Mouse (Mus musculus) liver, embryonic 14.5 days (tissue): ENCODE measurements around the gene Adh6b. TPM values are rescaled to one million over a fixed set of nuclear protein-coding genes. Genes with fewer than 3 reads are reported as not detected.

Source experiments
- ATAC-seq: fragments of 200-750 bp; cut with Nextera tagmentation; 2 replicates; pipeline ENCODE4 v1.8.0; 2017; ENCODE audit warnings: moderate number of reproducible peaks, mild to moderate bottlenecking, moderate library complexity; ENCODE audit not compliant: insufficient read depth
- DNase-seq, 3 experiments: peaks; one replicate each; pipeline ENCODE4 v3.0.0-alpha.2; 2012 to 2013; ENCODE audit warnings: low read depth in 3 of 3, low spot score in 3 of 3
- H3K27ac ChIP-seq: fragments of 300-500 bp; sonication (generic); 2 replicates; pipeline ENCODE4 v1.5.1; 2014; ENCODE audit warnings: moderate library complexity, mild to moderate bottlenecking, control low read depth, inconsistent platforms
- H3K27me3 ChIP-seq: fragments of 300-500 bp; sonication (generic); 2 replicates; pipeline ENCODE4 v1.6.1; 2014; ENCODE audit warnings: mild to moderate bottlenecking, low read length, moderate library complexity; ENCODE audit not compliant: control insufficient read depth, insufficient read depth
- H3K36me3 ChIP-seq: fragments of 300-500 bp; sonication (generic); replicated peaks from 2 replicates; pipeline ENCODE4 v1.6.1; 2014; ENCODE audit warnings: low read depth; ENCODE audit not compliant: control insufficient read depth, insufficient read depth
- H3K4me1 ChIP-seq, 2 experiments: fragments of 200-500 bp in 1 of 2; fragments of 300-500 bp in 1 of 2; sonication (generic) in 1 of 2; replicated peaks; 2 replicates each; pipeline ENCODE4 v1.6.1; 2012 to 2014; ENCODE audit warnings: antibody characterized with exemption in 1 of 2, inconsistent platforms in 1 of 2, low read length in 1 of 2; ENCODE audit not compliant: control insufficient read depth in 2 of 2, insufficient read depth in 2 of 2
- H3K4me2 ChIP-seq: fragments of 300-500 bp; sonication (generic); 2 replicates; pipeline ENCODE4 v1.6.1; 2014; ENCODE audit warnings: low read depth, mild to moderate bottlenecking, control low read depth, moderate library complexity
- H3K4me3 ChIP-seq, 2 experiments: fragments of 200-500 bp in 1 of 2; fragments of 300-500 bp in 1 of 2; sonication (generic) in 1 of 2; 2 replicates each; pipeline ENCODE4 v1.5.1; 2012 to 2014; ENCODE audit warnings: low read depth in 2 of 2, low read length in 2 of 2, mild to moderate bottlenecking in 2 of 2, control low read depth in 1 of 2, inconsistent platforms in 1 of 2, moderate library complexity in 1 of 2; ENCODE audit not compliant: insufficient read depth in 1 of 2
- H3K9ac ChIP-seq: fragments of 300-500 bp; sonication (generic); replicated peaks from 2 replicates; pipeline ENCODE4 v1.6.1; 2014; ENCODE audit warnings: mild to moderate bottlenecking, control low read depth, moderate library complexity
- H3K9me3 ChIP-seq: fragments of 300-500 bp; sonication (generic); 2 replicates; pipeline ENCODE4 v1.6.1; 2016; ENCODE audit warnings: low read length, mixed read lengths; ENCODE audit not compliant: control insufficient read depth
- CTCF ChIP-seq: IDR thresholded peaks from 2 replicates; pipeline ENCODE4 v1.5.1; 2016; ENCODE audit warnings: antibody characterized with exemption, low read depth, control low read depth
- EP300 ChIP-seq: IDR thresholded peaks from 2 replicates; pipeline ENCODE4 v1.6.1; 2016; ENCODE audit warnings: antibody characterized with exemption, low read depth
- WGBS: fragments of 180-500 bp; shearing (Covaris S2); extraction: QIAGEN DNeasy Blood & Tissue Kit; methylation state at CpG from one replicate; pipeline ENCODE4 v1.1.7; 2014; ENCODE audit not compliant: insufficient replicate concordance; 5-methylcytosine and 5-hydroxymethylcytosine counted together
- polyA plus RNA-seq, 2 experiments: library from polyadenylated mRNA; depleted of rRNA in 1 of 2; stranded (reverse) in 1 of 2; unstranded in 1 of 2; fragments of >200 nt; fragmentation: Nextera tagmentation in 1 of 2; extraction: Ambion mirVana in 1 of 2; gene quantifications; 2 replicates each; pipeline versions ENCODE4 v1.2.1 to v1.2.3; 2012 to 2014

Adh6b gene
- polyA plus RNA-seq, 2 experiments, result 0.12 to 0.53 TPM

DNA sequence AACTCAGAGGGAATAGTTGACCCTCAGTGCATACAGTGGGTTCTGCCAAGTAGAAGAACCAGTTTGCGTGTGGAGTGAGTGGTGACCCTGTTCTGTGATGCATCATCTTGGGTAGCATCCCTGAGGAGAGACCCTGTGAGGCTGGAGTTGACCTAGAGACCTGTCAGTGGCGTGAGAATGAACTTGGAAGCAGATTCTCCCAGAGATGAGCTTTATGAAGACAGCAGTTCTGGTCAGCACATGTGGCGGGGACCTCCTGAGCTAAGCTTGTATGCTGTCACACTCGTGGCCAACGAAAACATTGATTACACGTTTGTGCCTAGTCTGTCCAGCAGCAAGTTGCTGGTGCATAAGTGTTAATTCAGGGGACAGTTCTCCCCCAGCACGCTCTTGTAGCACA, 64.3 kb downstream of the Adh6b start:
- Histone ChIP-seq H3K4me1 (no peaks in the 10 kb centered on the region), H3K4me2 (no peak overlapping the region), H3K36me3 (no peaks in the 10 kb centered on the region), H3K9me3 (no peaks in the 10 kb centered on the region), H3K27ac (no peak overlapping the region), H3K4me3 (no peak overlapping the region), H3K9ac (no peak overlapping the region), H3K27me3 (no peaks in the 10 kb centered on the region)
- TF ChIP-seq EP300, result no peak
- TF ChIP-seq CTCF, result no peak
- 58% methylated on average over 7 of the region's 7 CpGs for WGBS
- ATAC-seq (no peak), DNase-seq (no peak)

DNA sequence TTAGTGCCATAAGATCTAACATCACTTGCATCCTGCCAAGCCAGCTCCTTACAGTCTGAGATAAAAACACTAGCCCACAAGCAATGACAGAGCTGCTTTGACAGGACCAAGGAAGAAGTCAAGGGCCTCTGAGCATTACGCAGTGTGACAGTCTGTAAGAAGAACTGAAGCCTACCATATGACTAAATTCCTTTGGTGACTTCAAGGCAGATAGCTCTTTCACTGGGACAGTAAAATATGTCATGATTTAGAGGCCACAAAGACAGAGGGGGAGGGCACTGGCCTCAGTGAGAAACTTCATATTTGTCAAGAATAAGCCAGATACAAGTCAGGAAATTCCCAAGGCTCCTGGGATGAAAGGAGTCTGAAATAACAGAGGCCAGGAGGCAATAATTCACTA, 66.3 kb downstream of the Adh6b start:
- WGBS, result 71% methylated on average over 1 of the region's 1 CpGs
- ATAC-seq (no peak), DNase-seq (no peak)

More for the DNA sequence above, 66.3 kb downstream of the Adh6b start:
- H3K9me3 ChIP-seq, result no peaks in the 10 kb centered on the region
- no peak overlapping the region for H3K27ac ChIP-seq
- H3K36me3 ChIP-seq, result no peaks in the 10 kb centered on the region
- H3K4me2 ChIP-seq, result no peak overlapping the region
- H3K4me1 ChIP-seq, result no peaks in the 10 kb centered on the region
- no peak overlapping the region for H3K4me3 ChIP-seq
- H3K27me3 ChIP-seq, result no peaks in the 10 kb centered on the region
- TF ChIP-seq CTCF (no peak), EP300 (no peak)
- no peak overlapping the region for H3K9ac ChIP-seq

Other genes with a start within 250 kb of the Adh6b start
- gene Trmt10a, start 198.3 kb upstream of the Adh6b start, polyA plus RNA-seq (2012; rRNA removed), result 2.0 and 3.3 TPM in 2 replicates
- gene Trmt10a, start 198.3 kb upstream of the Adh6b start, polyA plus RNA-seq (2014; fragmentation: Nextera tagmentation; extraction: Ambion mirVana), result 5.2 and 5.6 TPM in 2 replicates
- gene Mttp, start 196.8 kb upstream of the Adh6b start, polyA plus RNA-seq (2012; rRNA removed), result 11.2 and 16.0 TPM in 2 replicates
- gene Mttp, start 196.8 kb upstream of the Adh6b start, polyA plus RNA-seq (2014; fragmentation: Nextera tagmentation; extraction: Ambion mirVana), result 30.7 and 34.8 TPM in 2 replicates
- gene 4930579F01Rik, start 147.9 kb upstream of the Adh6b start, polyA plus RNA-seq (2012; rRNA removed), result not detected in 2 replicates
- gene 4930579F01Rik, start 147.9 kb upstream of the Adh6b start, polyA plus RNA-seq (2014; fragmentation: Nextera tagmentation; extraction: Ambion mirVana), result not detected in 2 replicates
- 0.04 and 0.07 TPM in 2 replicates for gene Adh7, start 124.0 kb upstream of the Adh6b start, polyA plus RNA-seq (2012; rRNA removed)
- gene Adh7, start 124.0 kb upstream of the Adh6b start, polyA plus RNA-seq (2014; fragmentation: Nextera tagmentation; extraction: Ambion mirVana), result 0.39 and 0.42 TPM in 2 replicates
- gene Adh1, start 80.8 kb upstream of the Adh6b start, polyA plus RNA-seq (2012; rRNA removed), result 3.8 and 4.0 TPM in 2 replicates
- 8.4 and 10.6 TPM in 2 replicates for gene Adh1, start 80.8 kb upstream of the Adh6b start, polyA plus RNA-seq (2014; fragmentation: Nextera tagmentation; extraction: Ambion mirVana)
- gene Adh6a, start 28.5 kb upstream of the Adh6b start, polyA plus RNA-seq (2012; rRNA removed), result not detected in 2 replicates
- not detected in 2 replicates for gene Adh6a, start 28.5 kb upstream of the Adh6b start, polyA plus RNA-seq (2014; fragmentation: Nextera tagmentation; extraction: Ambion mirVana)
- gene Adh4, start 73.7 kb downstream of the Adh6b start, polyA plus RNA-seq (2012; rRNA removed), result 0.04 TPM in 1 of 2 replicates, not detected in the other
- gene Adh4, start 73.7 kb downstream of the Adh6b start, polyA plus RNA-seq (2014; fragmentation: Nextera tagmentation; extraction: Ambion mirVana), result 0.13 TPM in 1 of 2 replicates, not detected in the other
- gene Adh5, start 101.3 kb downstream of the Adh6b start, polyA plus RNA-seq (2012; rRNA removed), result 27.6 and 38.9 TPM in 2 replicates
- gene Adh5, start 101.3 kb downstream of the Adh6b start, polyA plus RNA-seq (2014; fragmentation: Nextera tagmentation; extraction: Ambion mirVana), result 87.4 and 92.6 TPM in 2 replicates
- 15.8 and 22.2 TPM in 2 replicates for gene Metap1, start 147.7 kb downstream of the Adh6b start, polyA plus RNA-seq (2012; rRNA removed)
- gene Metap1, start 147.7 kb downstream of the Adh6b start, polyA plus RNA-seq (2014; fragmentation: Nextera tagmentation; extraction: Ambion mirVana), result 21.9 and 25.4 TPM in 2 replicates
- gene Eif4e, start 184.4 kb downstream of the Adh6b start, polyA plus RNA-seq (2012; rRNA removed), result 22.6 and 74.4 TPM in 2 replicates
- 180 and 187 TPM in 2 replicates for gene Eif4e, start 184.4 kb downstream of the Adh6b start, polyA plus RNA-seq (2014; fragmentation: Nextera tagmentation; extraction: Ambion mirVana)